Mouse (Mus musculus): Measurements from ENCODE around the gene Cdk2ap2. TPM values are rescaled to one million over a fixed set of nuclear protein-coding genes. Genes with fewer than 3 reads are reported as not detected.
A peak's percentile ranks its signal among the peaks of the same experiment; 100 is the strongest.

Cdk2ap2 gene
- polyA plus RNA-seq, 1 experiment from 2014 or later, result 86.0 TPM

DNA sequence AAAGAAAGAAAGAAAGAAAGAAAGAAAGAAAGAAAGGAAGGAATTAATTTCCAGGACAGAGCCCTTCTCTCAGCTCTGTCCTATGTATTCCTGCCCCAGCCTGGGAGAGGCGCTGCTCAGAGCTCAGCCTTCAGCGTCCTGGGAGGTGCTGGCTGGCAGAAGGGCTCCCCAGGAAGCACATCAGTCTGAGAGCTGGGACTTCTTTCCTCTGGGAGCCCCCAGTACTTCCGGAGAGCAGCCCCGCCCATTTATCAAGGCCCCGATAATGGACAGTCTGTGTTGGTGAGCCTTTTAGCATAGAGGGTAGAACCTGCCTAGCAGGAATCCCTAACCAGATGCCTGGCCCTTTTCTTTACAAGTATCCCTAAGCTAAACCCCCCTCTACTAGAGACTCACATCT lies 8.8 kb upstream of the Cdk2ap2 start:
- Histone ChIP-seq H3K4me1 (no peaks in the 10 kb centered on the region), H3K27ac (no peak overlapping the region), H3K36me3 (no peaks in the 10 kb centered on the region), H3K9me3 (no peaks in the 10 kb centered on the region), H3K4me3 (no peak overlapping the region), H3K27me3 (ENCODE audit: insufficient read depth, poor library complexity, severe bottlenecking) (peaks cover 38% of the 10 kb centered on the region)
- 50% methylated on average over 5 of the region's 5 CpGs for WGBS
- DNase-seq (ENCODE audit: low spot score), result peak; percentile 64

DNA sequence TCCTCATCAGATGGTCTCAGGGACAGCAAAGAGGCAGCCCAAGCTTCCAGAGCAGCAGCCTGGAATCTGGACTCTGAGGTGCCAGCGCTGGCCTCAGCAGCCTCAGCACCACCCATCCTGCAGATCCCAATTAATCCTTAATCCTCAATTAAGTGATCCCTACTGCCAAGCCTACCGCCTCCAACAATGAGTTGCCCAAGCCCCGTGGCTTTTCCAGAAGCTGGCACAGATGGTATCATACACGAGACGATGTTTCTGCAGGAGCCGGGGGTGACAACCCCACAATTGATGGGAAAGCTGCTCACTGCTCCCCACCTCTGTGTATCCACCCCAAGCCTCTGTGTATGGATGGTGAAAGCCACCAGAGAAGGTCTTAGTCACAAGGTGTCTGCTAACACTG lies 7.9 kb upstream of the Cdk2ap2 start:
- DNase-seq (ENCODE audit: low spot score), result no peak
- no peak overlapping the region for H3K27ac ChIP-seq
- no peaks in the 10 kb centered on the region for H3K4me1 ChIP-seq
- H3K36me3 ChIP-seq, result no peaks in the 10 kb centered on the region
- WGBS, result 78% methylated on average over 6 of the region's 6 CpGs
- no peak overlapping the region for H3K4me3 ChIP-seq
- no peaks in the 10 kb centered on the region for H3K9me3 ChIP-seq
- peaks cover 29% of the 10 kb centered on the region for H3K27me3 ChIP-seq (ENCODE audit: insufficient read depth, poor library complexity, severe bottlenecking)

DNA sequence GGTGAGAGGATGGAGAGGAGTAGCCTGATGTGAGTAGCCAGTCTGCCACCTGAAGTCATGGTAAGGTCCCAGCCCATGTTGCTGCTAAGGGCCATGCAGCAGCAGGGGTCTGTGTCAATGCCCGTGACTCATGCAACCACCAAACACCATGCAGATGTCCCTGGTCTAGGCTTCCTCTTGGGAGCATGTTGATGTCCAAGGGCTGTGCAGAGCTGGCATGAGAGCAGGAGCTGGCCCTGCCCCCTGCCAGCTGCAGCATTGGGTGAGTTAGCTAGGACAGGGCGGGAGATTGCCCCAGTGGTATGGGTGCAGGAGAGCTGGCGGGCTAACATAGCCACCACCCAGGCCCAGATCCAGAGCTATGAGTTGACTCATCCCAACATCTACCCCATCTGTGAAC lies 6.5 kb upstream of the Cdk2ap2 start:
- no peak overlapping the region for H3K27ac ChIP-seq
- H3K4me1 ChIP-seq, result no peaks in the 10 kb centered on the region
- no peak overlapping the region for H3K4me3 ChIP-seq
- H3K9me3 ChIP-seq, result no peaks in the 10 kb centered on the region
- no peak for DNase-seq (ENCODE audit: low spot score)
- no peaks in the 10 kb centered on the region for H3K36me3 ChIP-seq
- peaks cover 22% of the 10 kb centered on the region for H3K27me3 ChIP-seq (ENCODE audit: insufficient read depth, poor library complexity, severe bottlenecking)
- 80% methylated on average over 3 of the region's 3 CpGs for WGBS

DNA sequence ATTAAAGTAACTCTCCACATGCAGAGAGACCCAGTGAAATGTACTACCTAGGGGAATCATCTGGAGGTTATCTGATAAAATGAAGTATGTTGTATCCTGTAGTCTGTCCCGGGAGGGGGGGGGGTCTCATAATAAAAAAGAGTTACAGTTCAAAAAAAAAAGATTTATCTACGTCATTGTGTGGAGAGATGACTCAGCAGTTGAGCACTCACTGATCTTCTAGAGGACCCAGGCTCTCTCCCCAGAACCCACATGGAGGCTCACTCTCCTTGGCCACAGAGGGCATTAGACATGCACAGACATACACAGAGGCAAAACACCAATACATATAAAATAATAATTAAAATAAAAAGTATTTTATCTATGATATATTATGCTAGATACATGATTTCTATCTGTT lies 5.6 kb upstream of the Cdk2ap2 start:
- no peaks in the 10 kb centered on the region for H3K9me3 ChIP-seq
- no peak for DNase-seq (ENCODE audit: low spot score)
- H3K36me3 ChIP-seq, result no peaks in the 10 kb centered on the region
- 54% methylated on average over 2 of the region's 2 CpGs for WGBS
- H3K4me1 ChIP-seq, result peaks cover 3% of the 10 kb centered on the region
- H3K27me3 ChIP-seq (ENCODE audit: insufficient read depth, poor library complexity, severe bottlenecking), result peaks cover 16% of the 10 kb centered on the region
- H3K4me3 ChIP-seq, result no peak overlapping the region
- no peak overlapping the region for H3K27ac ChIP-seq

DNA sequence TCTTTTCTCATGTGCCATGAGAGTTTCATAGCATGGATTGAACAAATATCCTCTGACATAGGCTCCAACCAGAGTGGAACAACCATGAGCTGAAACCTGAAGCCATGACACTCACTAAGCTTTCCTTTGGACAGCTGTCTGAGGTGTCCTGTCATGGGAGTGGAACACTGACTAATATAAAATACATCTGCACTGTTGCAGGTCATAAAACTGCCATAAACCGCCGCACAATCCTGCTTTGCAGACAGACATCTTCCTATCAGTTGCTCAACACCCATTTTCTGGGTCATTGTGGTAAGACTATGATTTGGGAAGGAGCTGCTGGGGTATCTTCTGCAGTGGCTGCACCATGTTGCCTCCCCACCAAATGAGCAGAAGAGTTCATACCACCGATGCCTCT lies 4.2 kb upstream of the Cdk2ap2 start:
- Histone ChIP-seq H3K27ac (no peak overlapping the region), H3K9me3 (no peaks in the 10 kb centered on the region), H3K27me3 (ENCODE audit: insufficient read depth, poor library complexity, severe bottlenecking) (peaks cover 10% of the 10 kb centered on the region; the same call in 1 of the 2 replicates), H3K36me3 (no peaks in the 10 kb centered on the region), H3K4me1 (peaks cover 15% of the 10 kb centered on the region), H3K4me3 (no peak overlapping the region)
- WGBS, result 90% methylated on average over 3 of the region's 3 CpGs
- DNase-seq (ENCODE audit: low spot score), result no peak

DNA sequence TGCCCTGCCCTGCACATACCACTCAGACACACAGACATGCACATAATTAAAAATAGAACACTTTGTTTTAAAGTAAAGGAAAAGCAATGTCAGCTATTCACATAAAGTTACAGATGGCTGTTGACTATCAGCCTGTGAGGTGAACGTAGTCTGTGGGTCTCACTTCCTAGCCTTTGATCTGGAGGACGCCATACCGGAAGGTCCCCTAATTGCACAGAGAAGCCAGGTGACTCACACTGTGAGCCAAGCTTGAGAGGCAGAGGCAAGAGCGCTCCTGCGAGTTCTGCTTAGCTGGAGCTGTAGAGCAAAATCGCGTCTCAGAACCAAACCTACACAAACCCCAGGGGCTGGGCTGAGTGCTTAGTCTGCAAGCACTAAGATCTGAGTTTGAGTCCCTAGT lies 3.2 kb upstream of the Cdk2ap2 start:
- Histone ChIP-seq H3K4me1 (peaks cover 25% of the 10 kb centered on the region), H3K36me3 (0 out of 2 replicates have a peak, but pooled peaks cover 2% of the 10 kb centered on the region), H3K9me3 (no peaks in the 10 kb centered on the region), H3K27ac (no peak overlapping the region), H3K4me3 (no peak overlapping the region), H3K27me3 (ENCODE audit: insufficient read depth, poor library complexity, severe bottlenecking) (peaks cover 7% of the 10 kb centered on the region; the same call in 1 of the 2 replicates)
- DNase-seq (ENCODE audit: low spot score), result no peak
- WGBS, result 63% methylated on average over 7 of the region's 7 CpGs

DNA sequence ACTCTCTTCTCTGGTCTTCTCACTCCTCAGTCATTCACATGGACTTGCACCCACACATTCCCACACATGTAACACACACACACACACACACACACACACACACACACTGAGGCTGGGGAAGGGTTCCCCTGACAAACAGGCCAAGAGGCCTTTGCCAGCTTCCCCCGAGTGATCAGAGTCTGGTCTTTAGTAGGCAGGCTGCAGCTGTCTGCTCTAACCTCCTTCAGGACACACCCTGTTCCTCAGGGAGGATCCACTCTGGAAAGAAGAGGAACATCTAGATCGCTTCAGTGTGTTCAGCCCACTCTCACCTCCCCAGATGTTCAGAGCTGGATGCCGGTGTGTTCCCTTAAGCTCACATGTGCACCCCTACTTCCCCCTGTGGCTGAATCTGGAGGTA lies 2.6 kb upstream of the Cdk2ap2 start:
- 76% methylated on average over 3 of the region's 3 CpGs for WGBS
- Histone ChIP-seq H3K27me3 (ENCODE audit: insufficient read depth, poor library complexity, severe bottlenecking) (peaks cover 1% of the 10 kb centered on the region; the same call in 1 of the 2 replicates), H3K36me3 (0 out of 2 replicates have a peak, but pooled peaks cover 2% of the 10 kb centered on the region), H3K27ac (no peak overlapping the region), H3K9me3 (no peaks in the 10 kb centered on the region), H3K4me3 (no peak overlapping the region), H3K4me1 (peaks cover 31% of the 10 kb centered on the region)
- DNase-seq (ENCODE audit: low spot score), result no peak

DNA sequence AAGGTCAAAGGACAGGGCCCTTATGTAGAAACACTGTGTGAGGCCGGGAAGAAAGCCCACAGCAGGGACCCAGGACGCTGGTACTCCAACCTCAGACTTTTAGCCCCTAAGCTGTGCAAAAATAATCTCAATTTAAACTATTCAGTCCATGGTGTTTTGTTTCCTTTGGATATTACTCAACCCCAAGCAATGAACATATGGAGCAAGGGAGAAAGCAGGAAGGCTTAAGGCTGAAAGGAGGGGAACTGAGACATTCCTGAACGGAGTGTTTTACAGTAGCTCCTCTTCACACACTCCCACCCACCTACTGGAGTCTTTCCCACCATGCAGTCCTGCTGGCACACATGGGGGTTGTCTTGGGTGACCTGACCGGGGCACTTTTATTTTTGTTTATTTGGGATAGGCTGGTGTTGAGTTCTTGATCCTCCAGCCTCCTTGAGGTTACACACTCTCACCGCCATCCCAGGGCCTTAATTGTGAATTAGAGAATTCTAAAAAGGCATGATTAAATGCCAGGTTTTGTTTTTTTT lies 2.1 kb upstream of the Cdk2ap2 start:
- H3K27ac ChIP-seq, result no peak overlapping the region
- 75% methylated on average over 5 of the region's 5 CpGs for WGBS
- 0 out of 2 replicates have a peak, but pooled peaks cover 2% of the 10 kb centered on the region for H3K36me3 ChIP-seq
- H3K4me3 ChIP-seq, result no peak overlapping the region
- DNase-seq (ENCODE audit: low spot score), result no peak
- H3K4me1 ChIP-seq, result peaks cover 36% of the 10 kb centered on the region
- H3K9me3 ChIP-seq, result no peaks in the 10 kb centered on the region
- H3K27me3 ChIP-seq (ENCODE audit: insufficient read depth, poor library complexity, severe bottlenecking), result no peaks in the 10 kb centered on the region

DNA sequence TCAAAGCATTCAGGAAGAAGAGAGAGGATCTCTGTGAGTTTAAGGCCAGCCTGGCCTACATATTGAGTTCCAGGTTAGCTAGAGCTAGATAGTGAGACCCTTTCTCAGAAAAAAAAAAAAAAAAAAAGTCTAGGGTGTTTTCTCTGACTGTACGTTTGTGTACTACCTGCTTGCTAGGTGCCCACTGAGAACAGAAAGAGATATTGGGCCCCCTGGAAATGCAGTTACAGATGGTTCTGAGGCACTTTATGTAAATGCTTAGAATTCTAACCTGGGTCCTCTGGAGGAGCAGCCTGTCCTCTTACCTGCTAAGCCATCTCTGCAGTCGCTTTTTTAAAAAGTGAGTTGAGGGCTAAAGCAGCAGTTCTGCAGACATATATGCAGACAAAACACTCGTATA lies 1.2 kb upstream of the Cdk2ap2 start:
- no peak for DNase-seq (ENCODE audit: low spot score)
- H3K4me1 ChIP-seq, result peaks cover 45% of the 10 kb centered on the region
- 0 out of 2 replicates have a peak, but pooled peaks cover 2% of the 10 kb centered on the region for H3K36me3 ChIP-seq
- no peak overlapping the region for H3K27ac ChIP-seq
- H3K27me3 ChIP-seq (ENCODE audit: insufficient read depth, poor library complexity, severe bottlenecking), result peaks cover 7% of the 10 kb centered on the region
- 0 out of 2 replicates have a peak overlapping the region, but pooled peaks have one; percentile 84 for H3K4me3 ChIP-seq
- no peaks in the 10 kb centered on the region for H3K9me3 ChIP-seq
- 65% methylated on average over 3 of the region's 3 CpGs for WGBS

DNA sequence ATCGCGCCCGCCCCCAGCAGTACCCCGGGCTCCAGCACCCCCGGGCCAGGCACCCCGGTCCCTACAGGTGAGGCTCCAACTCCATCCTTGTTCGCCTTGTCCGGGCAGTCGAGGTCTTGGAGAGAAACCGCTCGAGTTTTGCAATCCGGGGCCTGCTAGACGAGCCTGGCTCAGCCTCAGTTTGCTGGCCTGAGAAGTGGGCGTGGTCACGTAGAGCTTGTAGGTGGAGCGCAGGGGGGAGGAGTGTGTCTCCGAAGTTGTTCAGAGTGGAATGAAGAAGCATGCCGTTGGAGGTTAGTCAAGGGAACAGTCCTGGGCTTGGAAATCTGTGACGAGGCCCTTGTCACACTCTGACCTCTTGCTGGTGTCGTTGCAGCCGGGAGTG lies 451 bp downstream of the Cdk2ap2 start:
- DNase-seq (ENCODE audit: low spot score), result no peak

DNA sequence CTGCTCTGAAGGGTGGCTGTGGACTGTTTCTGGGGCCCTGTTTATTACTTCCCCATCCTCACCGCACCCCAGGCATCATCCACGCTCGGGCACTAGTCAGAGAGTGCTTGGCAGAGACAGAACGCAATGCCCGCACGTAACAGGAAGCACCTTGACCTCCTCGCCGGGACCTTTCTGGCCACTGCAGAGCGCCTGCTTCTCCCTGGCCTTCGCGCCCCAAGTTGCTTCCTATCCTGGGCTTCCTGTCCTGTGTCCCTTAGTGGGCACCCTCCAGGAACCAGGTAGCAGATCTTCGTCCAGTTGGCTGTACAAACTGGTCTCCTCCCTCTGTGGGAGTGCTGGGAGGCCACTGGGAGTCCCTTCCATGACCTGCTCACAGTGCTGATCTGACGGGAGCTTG lies 1.4 kb downstream of the Cdk2ap2 start:
- Histone ChIP-seq H3K9me3 (no peaks in the 10 kb centered on the region), H3K4me3 (peak overlapping the region; percentile 1; the same call in 1 of the 2 replicates), H3K27me3 (ENCODE audit: insufficient read depth, poor library complexity, severe bottlenecking) (peaks cover 34% of the 10 kb centered on the region), H3K36me3 (peaks cover 6% of the 10 kb centered on the region), H3K27ac (no peak overlapping the region), H3K4me1 (peaks cover 54% of the 10 kb centered on the region)
- DNase-seq (ENCODE audit: low spot score), result no peak
- WGBS, result 89% methylated on average over 13 of the region's 13 CpGs

More for the DNA sequence above, 451 bp downstream of the Cdk2ap2 start:
- Histone ChIP-seq H3K4me3 (peak overlapping the region; percentile 84), H3K4me1 (peaks cover 54% of the 10 kb centered on the region), H3K27ac (peak overlapping the region; percentile 92), H3K27me3 (ENCODE audit: insufficient read depth, poor library complexity, severe bottlenecking) (peaks cover 24% of the 10 kb centered on the region), H3K9me3 (no peaks in the 10 kb centered on the region), H3K36me3 (0 out of 2 replicates have a peak, but pooled peaks cover 2% of the 10 kb centered on the region)
- WGBS, result 2% methylated on average over 21 of the region's 21 CpGs

DNA sequence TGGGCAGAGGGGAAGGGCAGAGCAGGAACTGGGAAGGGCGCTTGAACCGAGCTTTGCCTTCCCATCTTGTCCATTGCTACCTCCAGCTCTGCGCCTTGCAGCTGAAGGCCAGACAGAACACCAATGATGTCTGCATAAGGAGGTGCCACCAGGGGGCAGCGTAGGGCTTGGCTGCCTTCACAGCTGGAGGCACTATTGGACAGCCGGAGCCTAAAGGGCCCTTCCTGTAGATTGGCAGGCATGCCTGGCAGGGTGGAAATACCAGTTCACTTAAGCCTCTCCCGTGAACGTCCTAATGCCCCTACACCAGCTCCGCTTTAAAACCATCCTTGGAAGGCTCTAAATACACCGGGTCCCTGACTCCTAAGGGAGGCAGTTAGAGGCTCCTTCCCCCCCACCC lies 2.1 kb downstream of the Cdk2ap2 start:
- Histone ChIP-seq H3K27me3 (ENCODE audit: insufficient read depth, poor library complexity, severe bottlenecking) (peaks cover 40% of the 10 kb centered on the region), H3K4me3 (peak overlapping the region; percentile 63), H3K9me3 (no peaks in the 10 kb centered on the region), H3K4me1 (peaks cover 54% of the 10 kb centered on the region), H3K36me3 (peaks cover 11% of the 10 kb centered on the region), H3K27ac (peak overlapping the region; percentile 62; the same call in 1 of the 2 replicates)
- 7% methylated on average over 9 of the region's 9 CpGs for WGBS
- DNase-seq (ENCODE audit: low spot score), result peak; percentile 96

DNA sequence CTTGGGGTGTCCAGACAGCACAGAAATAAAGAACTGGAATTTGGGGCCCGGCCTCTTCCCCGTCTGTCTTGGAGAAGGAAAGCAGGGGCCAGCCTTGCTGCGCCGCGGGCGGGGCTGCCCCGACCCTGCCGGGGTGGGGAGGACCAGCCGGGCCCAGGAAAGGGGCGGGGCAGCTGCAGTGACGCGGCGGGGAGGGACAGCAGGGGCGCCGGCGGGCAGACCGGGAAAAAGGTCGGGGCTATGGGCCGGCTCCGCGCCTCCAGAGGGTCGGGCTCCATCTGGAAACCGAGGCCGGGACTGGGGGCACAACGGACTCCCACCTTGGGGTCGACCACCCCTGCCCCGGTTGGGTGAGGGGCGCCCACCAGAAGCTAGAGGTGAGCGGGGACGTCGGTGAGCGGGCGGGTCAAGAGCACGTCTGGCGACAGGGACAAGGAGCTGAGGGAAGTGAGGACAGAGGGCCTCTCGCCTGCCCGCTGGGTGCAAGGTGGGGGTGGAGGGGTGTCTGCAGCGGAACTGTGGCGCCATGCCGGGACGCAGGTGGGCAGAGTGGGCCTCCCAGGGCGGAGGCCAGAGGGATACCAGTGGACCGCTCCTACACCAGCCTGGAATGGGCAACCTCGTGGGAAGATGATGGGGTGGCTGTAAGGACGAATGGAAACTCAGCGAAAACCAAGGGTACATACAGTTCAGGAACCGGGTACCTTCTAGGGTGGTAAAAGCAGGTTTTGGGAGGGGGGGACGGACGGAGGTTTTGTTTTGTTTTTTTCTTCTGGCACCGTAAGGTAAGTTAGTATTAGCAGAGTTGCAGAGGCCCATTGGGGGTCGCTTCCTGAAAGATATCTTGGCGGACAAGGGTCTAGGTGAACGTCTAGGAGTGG lies 3.1 kb downstream of the Cdk2ap2 start, which contains the start of gene Pitpnm1:
TSS of gene Pitpnm1 (plus strand) at position 162 of the 881 bp plus-strand sequence.
- H3K27ac ChIP-seq, result peak within 1 kb of the TSS; percentile 62
- H3K4me1 ChIP-seq, result peaks cover 54% of the 10 kb centered on the region
- WGBS, result under 1% methylated on average over 51 of the region's 53 CpGs

More for the DNA sequence above, 3.1 kb downstream of the Cdk2ap2 start, which contains the start of gene Pitpnm1:
- peak; percentile 89 for DNase-seq (ENCODE audit: low spot score)
- Histone ChIP-seq H3K27me3 (ENCODE audit: insufficient read depth, poor library complexity, severe bottlenecking) (peaks cover 45% of the 10 kb centered on the region), H3K4me3 (peak within 1 kb of the TSS; percentile 63), H3K36me3 (peaks cover 19% of the 10 kb centered on the region), H3K9me3 (no peaks in the 10 kb centered on the region)

Data from heart, embryonic 10.5 days (tissue).